Mouse (Mus musculus): ENCODE data around the gene Retsat. TPM values are rescaled to one million over a fixed set of nuclear protein-coding genes. Genes with fewer than 3 reads are reported as not detected.
A peak's percentile ranks its signal among the peaks of the same experiment; 100 is the strongest.

Retsat gene
- polyA plus RNA-seq, 2 experiments = 5.3 to 11.1 TPM

- peaks cover 22% of the 10 kb centered on the region for H3K36me3 ChIP-seq (replicated peaks; ENCODE audit: control insufficient read depth, insufficient read depth, low read depth)
- H3K27ac ChIP-seq = no peak overlapping the region
- H3K4me1 ChIP-seq (replicated peaks; ENCODE audit: control insufficient read depth in 2 of 2, insufficient read depth in 2 of 2, low read length in 1 of 2) = peaks cover 17 to 25% of the 10 kb centered on the region in 2 experiments
- H3K4me3 ChIP-seq (ENCODE audit: insufficient read depth in 1 of 2, low read depth in 2 of 2, low read length in 2 of 2) = peak overlapping the region; percentile 96 to 97
- H3K27me3 ChIP-seq (ENCODE audit: control insufficient read depth, insufficient read depth, low read length) = no peaks in the 10 kb centered on the region
- H3K9me3 ChIP-seq (ENCODE audit: control insufficient read depth, low read length) = no peaks in the 10 kb centered on the region
- peak overlapping the region; percentile 90 for H3K4me2 ChIP-seq (ENCODE audit: low read depth)
- ATAC-seq (ENCODE audit: insufficient read depth) (no peak), DNase-seq (ENCODE audit: low read depth in 3 of 3, low spot score in 3 of 3) (no peak)
- WGBS (ENCODE audit: insufficient replicate concordance) = 20% methylated on average over 2 of the region's 2 CpGs
- TF ChIP-seq CTCF (IDR thresholded peaks at IDR 0.05; ENCODE audit: low read depth) (no peak), EP300 (IDR thresholded peaks at IDR 0.05; ENCODE audit: low read depth) (no peak)
- H3K9ac ChIP-seq (replicated peaks) = peak overlapping the region; percentile 93
Observed at GRCm38 (mm10) chr6:72615151-72615550, 16.9 kb downstream of the Retsat start.

DNA sequence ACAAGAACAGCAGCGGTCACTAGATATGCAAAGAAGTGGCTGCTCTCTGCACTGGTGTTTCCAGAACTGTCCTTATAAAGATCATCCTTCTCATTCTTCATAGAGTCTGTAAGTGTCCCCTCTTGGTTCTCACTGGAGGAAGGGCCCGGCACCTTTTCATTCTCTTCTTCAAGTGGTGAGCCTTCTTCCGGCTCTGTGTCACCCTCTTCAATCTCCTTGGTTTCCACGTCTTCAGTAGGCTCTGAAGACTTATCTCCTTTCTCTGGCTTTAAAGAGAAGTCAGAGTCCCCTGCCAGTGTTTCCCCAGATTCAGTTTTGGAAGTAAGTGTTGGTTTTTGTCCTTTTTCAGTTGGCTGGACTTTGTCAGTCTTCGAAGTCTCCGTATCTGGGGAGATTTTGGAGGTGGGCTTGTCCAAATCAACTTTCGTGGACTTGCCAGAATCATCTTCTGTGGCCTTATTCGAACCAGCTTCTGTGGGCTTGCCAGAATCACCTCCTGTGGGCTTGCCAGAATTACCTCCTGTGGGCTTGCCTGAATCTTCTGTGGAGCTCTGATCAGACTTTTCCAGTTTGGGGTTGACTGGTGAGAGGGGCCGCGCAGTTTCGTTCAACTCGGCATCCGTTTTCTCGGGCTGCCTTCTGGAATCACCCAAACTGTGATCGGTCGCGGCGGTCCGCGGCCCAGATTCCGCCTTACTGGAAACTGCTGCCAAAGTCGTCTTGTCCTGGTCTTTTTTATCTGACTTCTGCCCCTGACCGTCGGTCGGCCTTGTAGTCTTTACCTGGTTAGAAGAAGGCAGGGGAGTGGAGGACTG is 17.5 kb downstream of the Retsat start:
- peak; percentile 9; the same call in 1 of the 2 replicates for ATAC-seq (ENCODE audit: insufficient read depth)

DNA sequence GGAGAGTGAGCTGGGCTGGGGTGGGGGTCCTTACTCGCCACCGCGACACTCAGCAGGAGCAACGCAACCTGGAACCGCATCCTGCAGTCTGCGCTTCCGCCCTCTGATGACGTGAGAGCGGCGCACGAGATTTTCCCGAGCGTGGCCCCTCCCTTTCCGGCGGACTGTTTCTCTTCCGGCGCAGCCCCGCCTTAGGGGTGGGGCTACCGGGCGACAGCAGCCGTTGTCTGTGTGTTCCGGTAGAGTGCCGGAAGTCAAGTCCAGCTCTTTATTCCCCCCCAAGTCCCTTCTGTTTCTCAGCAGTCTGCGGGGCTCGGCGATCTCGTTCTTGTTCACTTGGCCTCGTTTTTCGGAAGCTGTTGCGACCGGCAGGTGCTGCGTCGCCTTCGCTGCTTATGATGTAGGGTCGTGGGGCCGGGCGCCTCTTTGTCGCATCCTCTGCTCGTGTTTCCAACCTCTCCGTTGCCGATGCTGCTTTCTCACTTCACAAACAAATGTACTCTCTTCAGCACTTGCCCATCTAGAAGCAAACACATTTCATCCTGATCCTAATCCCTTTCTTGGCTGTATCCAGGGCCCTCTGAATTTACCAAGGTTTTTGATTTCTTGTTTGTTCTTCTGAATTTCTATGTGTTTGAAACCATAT is 18.5 kb downstream of the Retsat start, which contains the start of gene Tgoln1:
TSS of gene Tgoln1 (minus strand) at position 358 of the 646 bp plus-strand sequence.
- Histone ChIP-seq H3K4me1 (replicated peaks; ENCODE audit: control insufficient read depth in 2 of 2, insufficient read depth in 2 of 2, low read length in 1 of 2) (peaks cover 17 to 32% of the 10 kb centered on the region in 2 experiments), H3K27ac (peak within 1 kb of the TSS; percentile 82), H3K4me3 (ENCODE audit: insufficient read depth in 1 of 2, low read depth in 2 of 2, low read length in 2 of 2) (peak within 1 kb of the TSS; percentile 96 to 97), H3K9me3 (ENCODE audit: control insufficient read depth, low read length) (no peaks in the 10 kb centered on the region), H3K9ac (replicated peaks) (peak within 1 kb of the TSS; percentile 93), H3K36me3 (replicated peaks; ENCODE audit: control insufficient read depth, insufficient read depth, low read depth) (peaks cover 11% of the 10 kb centered on the region), H3K27me3 (ENCODE audit: control insufficient read depth, insufficient read depth, low read length) (no peaks in the 10 kb centered on the region), H3K4me2 (ENCODE audit: low read depth) (peak within 1 kb of the TSS; percentile 90)
- DNase-seq (ENCODE audit: low read depth in 3 of 3, low spot score in 3 of 3) (peak; percentile 88 to 90 (median 90)), ATAC-seq (ENCODE audit: insufficient read depth) (peak; percentile 95)
- under 1% methylated on average over 40 of the region's 41 CpGs for WGBS (ENCODE audit: insufficient replicate concordance)
- TF ChIP-seq EP300 (IDR thresholded peaks at IDR 0.05; ENCODE audit: low read depth) (no peak), CTCF (IDR thresholded peaks at IDR 0.05; ENCODE audit: low read depth) (no peak)

More for the DNA sequence above, 17.5 kb downstream of the Retsat start:
- peak overlapping the region; percentile 93 for H3K9ac ChIP-seq (replicated peaks)
- no peaks in the 10 kb centered on the region for H3K9me3 ChIP-seq (ENCODE audit: control insufficient read depth, low read length)
- no peak for TF ChIP-seq EP300 (IDR thresholded peaks at IDR 0.05; ENCODE audit: low read depth)
- no peak for TF ChIP-seq CTCF (IDR thresholded peaks at IDR 0.05; ENCODE audit: low read depth)
- H3K4me3 ChIP-seq (ENCODE audit: insufficient read depth in 1 of 2, low read depth in 2 of 2, low read length in 2 of 2) = peak overlapping the region; percentile 96 to 97
- no peaks in the 10 kb centered on the region for H3K27me3 ChIP-seq (ENCODE audit: control insufficient read depth, insufficient read depth, low read length)
- WGBS (ENCODE audit: insufficient replicate concordance) = 12% methylated on average over 25 of the region's 25 CpGs
- peak overlapping the region; percentile 20; the same call in 1 of the 2 replicates for H3K27ac ChIP-seq
- peak overlapping the region; percentile 90 for H3K4me2 ChIP-seq (ENCODE audit: low read depth)
- peaks cover 19% of the 10 kb centered on the region for H3K36me3 ChIP-seq (replicated peaks; ENCODE audit: control insufficient read depth, insufficient read depth, low read depth)
- H3K4me1 ChIP-seq (replicated peaks; ENCODE audit: control insufficient read depth in 2 of 2, insufficient read depth in 2 of 2, low read length in 1 of 2) = peaks cover 17 to 27% of the 10 kb centered on the region in 2 experiments
- no peak for DNase-seq (ENCODE audit: low read depth in 3 of 3, low spot score in 3 of 3)

- Histone ChIP-seq H3K27me3 (ENCODE audit: control insufficient read depth, insufficient read depth, low read length) (no peaks in the 10 kb centered on the region), H3K27ac (peak overlapping the region; percentile 25; the same call in 1 of the 2 replicates), H3K4me1 (replicated peaks; ENCODE audit: control insufficient read depth in 2 of 2, insufficient read depth in 2 of 2, low read length in 1 of 2) (peaks cover 10 to 27% of the 10 kb centered on the region in 2 experiments), H3K36me3 (replicated peaks; ENCODE audit: control insufficient read depth, insufficient read depth, low read depth) (no peaks in the 10 kb centered on the region; the same call in 1 of the 2 replicates), H3K9ac (replicated peaks) (no peak overlapping the region), H3K4me3 (ENCODE audit: insufficient read depth in 1 of 2, low read depth in 2 of 2, low read length in 2 of 2) (no peak overlapping the region), H3K9me3 (ENCODE audit: control insufficient read depth, low read length) (no peaks in the 10 kb centered on the region), H3K4me2 (ENCODE audit: low read depth) (peak overlapping the region; percentile 33)
- WGBS (ENCODE audit: insufficient replicate concordance) = 10% methylated on average over 12 of the region's 12 CpGs
- DNase-seq (ENCODE audit: low read depth in 3 of 3, low spot score in 3 of 3) (no peak), ATAC-seq (ENCODE audit: insufficient read depth) (no peak)
- TF ChIP-seq EP300 (IDR thresholded peaks at IDR 0.05; ENCODE audit: low read depth) = no peak
- TF ChIP-seq CTCF (IDR thresholded peaks at IDR 0.05; ENCODE audit: low read depth) = no peak
Observed at GRCm38 (mm10) chr6:72619734-72620532, 21.7 kb downstream of the Retsat start.

All from liver, embryonic 14.5 days (tissue).